Mouse (Mus musculus) brain, embryonic 14.5 days (tissue): ENCODE data around the gene Gm9803.

ENCODE experiments used
- CTCF ChIP-seq: fragments of 200-500 bp; IDR thresholded peaks from 2 replicates; pipeline ENCODE4 v1.5.1; 2012; ENCODE audit warnings: inconsistent platforms, mild to moderate bottlenecking, moderate library complexity, borderline replicate concordance; ENCODE audit not compliant: insufficient read depth, insufficient read length; ENCODE audit errors: extremely low read depth
- POLR2A ChIP-seq: fragments of 200-500 bp; IDR thresholded peaks from 2 replicates; pipeline ENCODE4 v1.6.1; 2012; ENCODE audit warnings: mild to moderate bottlenecking, inconsistent platforms, borderline replicate concordance; ENCODE audit not compliant: poor library complexity, insufficient read depth, insufficient read length, severe bottlenecking; ENCODE audit errors: extremely low read depth

DNA sequence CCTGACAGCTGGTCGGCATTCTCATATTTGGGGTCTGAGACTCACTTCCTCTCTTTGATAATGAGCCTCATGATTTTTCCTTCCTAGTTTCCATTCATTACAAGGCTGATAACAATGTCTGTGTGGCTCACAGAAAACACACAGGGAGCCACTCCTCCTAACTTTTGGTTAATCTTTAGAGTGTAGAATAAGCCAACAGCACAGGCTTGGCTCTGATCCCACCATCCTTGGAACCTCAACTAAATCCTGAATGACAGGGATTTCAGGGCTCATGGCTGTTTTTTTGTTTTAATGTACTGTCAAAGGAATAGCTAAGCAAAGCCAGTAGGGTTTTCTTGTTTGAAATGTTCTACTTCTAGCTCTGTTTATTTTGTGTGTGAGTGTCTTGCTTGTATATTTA is 10.5 kb downstream of the Gm9803 start:
- TF ChIP-seq POLR2A (no peak), CTCF (no peak)
